In the genomic region with DNA sequence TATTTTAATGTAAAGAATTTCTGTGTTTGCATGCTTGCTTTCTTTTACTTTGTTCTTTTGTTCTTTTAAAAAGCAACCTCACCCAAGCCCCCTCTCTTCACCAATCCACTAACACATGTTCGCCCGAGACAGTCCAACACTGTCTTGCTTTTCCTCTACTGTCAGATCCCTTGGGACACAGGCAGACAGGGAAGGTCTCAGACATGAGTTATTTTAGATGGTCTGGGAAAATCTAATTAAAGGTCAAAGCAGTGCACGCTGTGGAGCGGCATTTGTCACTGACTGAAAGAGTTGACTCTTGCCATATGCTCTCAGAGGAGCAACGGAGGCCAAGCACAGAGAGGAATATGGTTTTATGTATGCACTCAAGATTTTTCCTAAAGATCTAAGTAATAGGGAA, we compare ENCODE assay signal across 11 mouse cellular contexts.
DNase-seq lines count a peak whose midpoint lies in the region; ATAC-seq and TF ChIP-seq lines count a peak whose summit lies in the region.
"Had no signal": no experiment of that assay in that cellular context is flagged by ENCODE, and none has a peak within 500 bp of the region (broad histone marks: within the 10 kb centered on the region; RNA-seq: fewer than 3 reads in every experiment).

No protein-coding gene starts in this region.

- no peaks in the 10 kb centered on the region for H3K27me3 ChIP-seq in forebrain, embryonic 13.5 days
- H3K27me3 ChIP-seq in forebrain, embryonic 14.5 days (replicated peaks; ENCODE audit: control insufficient read depth, insufficient read depth, low read length) = no peaks in the 10 kb centered on the region
- H3K27me3 ChIP-seq in stomach, embryonic 16.5 days (ENCODE audit: control insufficient read depth, insufficient read depth, low read length) = no peaks in the 10 kb centered on the region
- H3K27me3 ChIP-seq in stomach, postnatal 0 days (ENCODE audit: control insufficient read depth, insufficient read depth, low read length) = no peaks in the 10 kb centered on the region
- no peaks in the 10 kb centered on the region for H3K27me3 ChIP-seq in hindbrain, postnatal 0 days (ENCODE audit: insufficient read depth, low read length)
- H3K27me3 ChIP-seq: heart, embryonic 15.5 days; limb, embryonic 12.5 days had no signal

- no peak for TF ChIP-seq EP300 in stomach, postnatal 0 days (optimal IDR thresholded peaks at IDR 0.05)

- no peak overlapping the region for H3K4me2 ChIP-seq in forebrain, embryonic 13.5 days
- no peak overlapping the region for H3K4me2 ChIP-seq in forebrain, embryonic 14.5 days (ENCODE audit: low read length)
- no peak overlapping the region for H3K4me2 ChIP-seq in stomach, embryonic 16.5 days (ENCODE audit: low read depth, low read length)
- no peak overlapping the region for H3K4me2 ChIP-seq in stomach, postnatal 0 days (replicated peaks; ENCODE audit: low read depth)
- no peak overlapping the region for H3K4me2 ChIP-seq in hindbrain, postnatal 0 days (ENCODE audit: low read depth, low read length)
- H3K4me2 ChIP-seq: heart, embryonic 15.5 days; limb, embryonic 12.5 days had no signal

- no peak overlapping the region for H3K9ac ChIP-seq in forebrain, embryonic 13.5 days
- no peak overlapping the region for H3K9ac ChIP-seq in forebrain, embryonic 14.5 days (ENCODE audit: low read length)
- H3K9ac ChIP-seq in stomach, embryonic 16.5 days (ENCODE audit: low read length) = no peak overlapping the region
- H3K9ac ChIP-seq in stomach, postnatal 0 days (ENCODE audit: low read length) = no peak overlapping the region
- no peak overlapping the region for H3K9ac ChIP-seq in hindbrain, postnatal 0 days (replicated peaks; ENCODE audit: low read length)
- H3K9ac ChIP-seq: heart, embryonic 15.5 days; limb, embryonic 12.5 days had no signal

- TF ChIP-seq CTCF in stomach, postnatal 0 days (IDR thresholded peaks at IDR 0.05; ENCODE audit: low read depth) = no peak
- no peak for TF ChIP-seq CTCF in hindbrain, postnatal 0 days (IDR thresholded peaks at IDR 0.05; ENCODE audit: low read depth)

- 58% methylated on average over 5 of the region's 5 CpGs for WGBS in forebrain, embryonic 13.5 days
- 65% methylated on average over 5 of the region's 5 CpGs for WGBS in forebrain, embryonic 14.5 days
- WGBS in stomach, embryonic 16.5 days = 24% methylated on average over 5 of the region's 5 CpGs
- 31% methylated on average over 5 of the region's 5 CpGs for WGBS in stomach, postnatal 0 days
- 21% methylated on average over 5 of the region's 5 CpGs for WGBS in hindbrain, postnatal 0 days

- H3K9me3 ChIP-seq in forebrain, embryonic 13.5 days (replicated peaks) = no peaks in the 10 kb centered on the region
- H3K9me3 ChIP-seq in forebrain, embryonic 14.5 days (replicated peaks; ENCODE audit: control insufficient read depth, low read length) = no peaks in the 10 kb centered on the region
- H3K9me3 ChIP-seq in stomach, embryonic 16.5 days (replicated peaks; ENCODE audit: control insufficient read depth, low read length) = no peaks in the 10 kb centered on the region
- H3K9me3 ChIP-seq in stomach, postnatal 0 days (ENCODE audit: control insufficient read depth, low read length) = no peaks in the 10 kb centered on the region
- H3K9me3 ChIP-seq in hindbrain, postnatal 0 days (ENCODE audit: low read length) = no peaks in the 10 kb centered on the region
- H3K9me3 ChIP-seq: heart, embryonic 15.5 days; limb, embryonic 12.5 days had no signal

- 0 out of 2 replicates have a peak, but pooled peaks cover 4% of the 10 kb centered on the region for H3K4me1 ChIP-seq in forebrain, embryonic 13.5 days
- no peaks in the 10 kb centered on the region; the same call in 1 of the 2 replicates for H3K4me1 ChIP-seq in forebrain, embryonic 14.5 days (ENCODE audit: control insufficient read depth, insufficient read depth, low read length)
- 0 out of 2 replicates have a peak, but pooled peaks cover 3% of the 10 kb centered on the region for H3K4me1 ChIP-seq in stomach, embryonic 16.5 days (ENCODE audit: control insufficient read depth, insufficient read depth, low read length)
- H3K4me1 ChIP-seq in stomach, postnatal 0 days (replicated peaks; ENCODE audit: control insufficient read depth, insufficient read depth) = no peaks in the 10 kb centered on the region
- H3K4me1 ChIP-seq in hindbrain, postnatal 0 days (ENCODE audit: insufficient read depth, low read length) = no peaks in the 10 kb centered on the region
- H3K4me1 ChIP-seq: heart, embryonic 15.5 days had no signal

- DNase-seq in forebrain, embryonic 14.5 days (ENCODE audit: low spot score) = no peak
- no peak for DNase-seq in stomach, postnatal 0 days (ENCODE audit: low spot score)
- peak; percentile 35 for DNase-seq in hindbrain, postnatal 0 days (ENCODE audit: low spot score)
- no peak for DNase-seq in right cerebral cortex, postnatal 36 days (ENCODE audit: low spot score in 2 of 2)
- DNase-seq in layer of hippocampus, postnatal 36 days = no peak
- DNase-seq in layer of hippocampus, adult 8-10 months (ENCODE audit: low spot score in 2 of 2) = no peak
- DNase-seq: lung, postnatal 36 days had no signal

- H3K27ac ChIP-seq in forebrain, embryonic 13.5 days = no peak overlapping the region
- no peak overlapping the region for H3K27ac ChIP-seq in forebrain, embryonic 14.5 days (ENCODE audit: low read depth, low read length)
- H3K27ac ChIP-seq in stomach, embryonic 16.5 days (ENCODE audit: low read length) = no peak overlapping the region
- H3K27ac ChIP-seq in stomach, postnatal 0 days (replicated peaks) = no peak overlapping the region
- no peak overlapping the region for H3K27ac ChIP-seq in hindbrain, postnatal 0 days
- H3K27ac ChIP-seq: heart, embryonic 15.5 days; limb, embryonic 12.5 days had no signal

- ATAC-seq in forebrain, embryonic 13.5 days = 0 out of 2 replicates have a peak, but pooled peaks have one; percentile 16
- no peak for ATAC-seq in forebrain, embryonic 14.5 days
- ATAC-seq in stomach, embryonic 16.5 days (ENCODE audit: insufficient read depth, low FRiP score) = peak; percentile 37; the same call in 1 of the 2 replicates
- no peak for ATAC-seq in stomach, postnatal 0 days (ENCODE audit: low FRiP score, low TSS enrichment)
- ATAC-seq in hindbrain, postnatal 0 days = no peak

- H3K4me3 ChIP-seq in forebrain, embryonic 13.5 days = no peak overlapping the region
- H3K4me3 ChIP-seq in forebrain, embryonic 14.5 days (ENCODE audit: low read depth, low read length) = no peak overlapping the region
- H3K4me3 ChIP-seq in stomach, embryonic 16.5 days (replicated peaks; ENCODE audit: low read length) = no peak overlapping the region
- no peak overlapping the region for H3K4me3 ChIP-seq in stomach, postnatal 0 days (ENCODE audit: low read depth, low read length)
- H3K4me3 ChIP-seq in hindbrain, postnatal 0 days (ENCODE audit: low read length) = no peak overlapping the region
- H3K4me3 ChIP-seq: heart, embryonic 15.5 days; limb, embryonic 12.5 days had no signal

- H3K36me3 ChIP-seq in forebrain, embryonic 13.5 days (ENCODE audit: poor library complexity, severe bottlenecking) = no peaks in the 10 kb centered on the region
- no peaks in the 10 kb centered on the region for H3K36me3 ChIP-seq in forebrain, embryonic 14.5 days (ENCODE audit: control insufficient read depth, insufficient read depth, low read length)
- H3K36me3 ChIP-seq in stomach, embryonic 16.5 days (ENCODE audit: control insufficient read depth, insufficient read depth, low read length) = no peaks in the 10 kb centered on the region
- H3K36me3 ChIP-seq in stomach, postnatal 0 days (ENCODE audit: control insufficient read depth, insufficient read depth, low read length) = no peaks in the 10 kb centered on the region
- no peaks in the 10 kb centered on the region for H3K36me3 ChIP-seq in hindbrain, postnatal 0 days (ENCODE audit: insufficient read depth, low read length)
- H3K36me3 ChIP-seq: heart, embryonic 15.5 days; limb, embryonic 12.5 days had no signal

Comparison
In these comparisons a context has a peak if more than half of its experiments do, and no peak if none do; other contexts are left out.
1. ATAC-seq: peak in forebrain, embryonic 13.5 days (single experiment) and stomach, embryonic 16.5 days (single experiment); none in forebrain, embryonic 14.5 days (single experiment), stomach, postnatal 0 days (single experiment) and hindbrain, postnatal 0 days (single experiment).